Mouse (Mus musculus) bone marrow macrophage, adult 2 months (primary cell): ENCODE measurements at regions not wholly inside any gene's neighbourhood (a gene's known extent, or its start where the extent isn't known, plus 50 kb on each side); places are given as distances from the start of the nearest gene placed in this dataset.

Experiments
- H3K27ac ChIP-seq: 2 replicates; pipeline ENCODE4 v1.5.1; 2012; ENCODE audit warnings: low read depth, low read length; ENCODE audit not compliant: insufficient read depth
- H3K4me1 ChIP-seq: 2 replicates; pipeline ENCODE4 v1.6.1; 2012; ENCODE audit warnings: low read length; ENCODE audit not compliant: control insufficient read depth, insufficient read depth
- H3K4me3 ChIP-seq: 2 replicates; pipeline ENCODE4 v1.5.1; 2012; ENCODE audit warnings: mild to moderate bottlenecking, low read length, moderate library complexity; ENCODE audit not compliant: insufficient read depth
- CTCF ChIP-seq: IDR thresholded peaks from 2 replicates; pipeline ENCODE4 v1.5.1; 2012; ENCODE audit warnings: low read depth, mild to moderate bottlenecking, low read length, moderate library complexity
- POLR2A ChIP-seq: IDR thresholded peaks from 2 replicates; pipeline ENCODE4 v1.6.1; 2012; ENCODE audit warnings: mild to moderate bottlenecking, low read depth, low read length, borderline replicate concordance

DNA sequence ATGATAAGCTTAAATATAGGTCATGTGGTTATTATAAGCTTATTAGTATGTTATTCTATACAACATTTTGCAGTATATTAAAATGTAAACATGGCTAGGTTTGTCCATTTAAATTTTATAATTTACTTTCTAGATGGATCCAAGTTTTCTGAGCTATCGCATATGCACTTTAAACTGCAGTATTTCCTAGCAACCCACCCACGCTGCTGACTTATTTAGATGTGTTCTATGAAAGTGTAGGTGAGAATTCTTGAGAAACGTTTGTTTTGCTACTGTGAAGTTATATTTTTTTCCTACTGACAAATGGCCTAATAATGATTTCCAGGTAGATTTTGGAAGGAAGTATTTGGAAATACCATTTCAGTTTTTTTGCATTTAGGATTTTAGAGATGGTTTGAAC is 308.0 kb downstream of the Gbe1 start:
- no peak overlapping the region for H3K27ac ChIP-seq
- TF ChIP-seq POLR2A, result no peak
- no peak for TF ChIP-seq CTCF

DNA sequence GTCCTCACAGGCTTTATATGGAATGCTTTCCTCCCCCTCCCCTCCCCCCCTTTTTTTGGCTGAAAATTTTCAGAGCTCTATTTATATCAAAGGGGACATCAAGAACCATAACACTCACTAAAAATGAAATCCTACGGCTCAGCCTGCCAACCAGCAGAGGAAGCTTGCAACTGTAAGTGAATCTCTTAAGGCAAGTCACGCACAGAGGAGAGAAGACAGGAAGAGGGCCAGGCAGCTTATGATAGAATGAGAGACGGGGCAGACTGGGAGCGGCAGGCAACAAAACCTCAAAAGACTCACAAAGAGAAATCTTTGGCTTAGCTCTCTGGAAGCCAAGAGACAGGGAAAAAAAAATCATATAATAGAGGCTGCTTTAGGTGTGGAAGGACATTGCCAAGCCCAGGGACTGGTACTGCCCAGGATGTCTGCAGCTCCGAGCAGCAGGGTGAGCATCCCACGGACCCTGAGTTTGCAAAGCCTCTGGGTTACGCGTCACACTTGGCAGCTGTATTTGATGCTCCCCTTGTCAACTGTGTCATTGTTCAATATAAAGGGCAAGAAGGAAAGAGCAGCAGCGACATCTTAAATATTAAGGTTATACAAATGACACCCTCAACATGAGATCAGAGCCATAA is 330.0 kb downstream of the Gbe1 start:
- no peak overlapping the region for H3K4me3 ChIP-seq
- H3K4me1 ChIP-seq, result no peaks in the 10 kb centered on the region
- no peak overlapping the region for H3K27ac ChIP-seq
- TF ChIP-seq CTCF (no peak), POLR2A (no peak)

More for the DNA sequence above, 308.0 kb downstream of the Gbe1 start:
- no peaks in the 10 kb centered on the region for H3K4me1 ChIP-seq
- no peak overlapping the region for H3K4me3 ChIP-seq

DNA sequence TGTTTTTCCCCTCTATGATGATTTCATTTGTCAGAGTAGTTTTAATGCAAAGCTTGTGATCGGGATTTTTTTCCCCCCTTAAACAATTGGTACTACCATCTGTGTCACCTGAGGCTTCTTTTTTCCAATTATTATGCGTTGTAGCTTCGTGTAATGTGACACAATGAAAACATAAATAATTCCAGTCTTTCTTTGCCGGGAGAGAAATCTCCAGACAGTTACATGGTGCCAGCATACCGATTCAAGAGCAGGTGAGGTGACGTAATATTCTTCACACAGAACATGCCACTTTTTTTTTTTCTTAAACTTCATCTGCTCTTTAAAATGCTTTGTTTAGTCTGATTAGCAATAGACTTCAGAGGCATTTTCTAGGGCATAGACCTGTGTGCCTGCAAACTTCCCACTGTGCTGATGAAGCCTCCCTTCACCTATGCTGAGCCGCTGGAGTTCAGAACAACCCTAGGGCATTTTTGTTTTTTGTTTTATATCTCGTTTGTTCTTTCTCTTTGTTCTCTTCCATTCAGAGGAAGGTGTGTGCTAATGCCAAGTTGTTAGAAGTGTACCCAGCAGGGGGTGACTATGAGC is 331.0 kb downstream of the Gbe1 start:
- Histone ChIP-seq H3K27ac (no peak overlapping the region), H3K4me3 (no peak overlapping the region), H3K4me1 (no peaks in the 10 kb centered on the region)
- TF ChIP-seq CTCF, result no peak
- TF ChIP-seq POLR2A, result no peak

GRCm38 (mm10) chr16:70654429-70655081 is 340.8 kb downstream of the Gbe1 start:
- TF ChIP-seq POLR2A (no peak), CTCF (no peak)
- Histone ChIP-seq H3K4me1 (no peaks in the 10 kb centered on the region), H3K4me3 (no peak overlapping the region), H3K27ac (no peak overlapping the region)

DNA sequence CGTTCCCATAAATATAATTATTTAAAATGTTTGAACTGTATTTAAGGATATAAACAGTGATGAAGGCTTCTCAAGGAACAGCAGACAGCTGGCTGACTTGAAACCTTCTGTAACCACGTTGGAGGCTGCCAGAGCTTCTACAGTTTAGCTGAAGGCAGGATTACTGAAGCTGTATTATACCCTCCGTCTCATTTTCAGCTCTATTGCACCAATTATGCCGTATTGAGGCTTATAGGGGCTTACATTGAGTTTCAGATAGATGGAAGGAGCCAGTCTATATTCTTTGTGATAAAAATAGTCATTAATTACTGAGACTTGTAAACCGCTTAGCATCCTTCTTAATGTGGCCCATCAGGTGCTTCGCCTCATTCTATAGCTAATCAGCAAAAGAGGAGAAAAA is 376.1 kb downstream of the Gbe1 start:
- Histone ChIP-seq H3K4me3 (no peak overlapping the region), H3K27ac (no peak overlapping the region), H3K4me1 (no peaks in the 10 kb centered on the region)
- no peak for TF ChIP-seq POLR2A
- TF ChIP-seq CTCF, result no peak

- no peak overlapping the region for H3K4me3 ChIP-seq
- no peak overlapping the region for H3K27ac ChIP-seq
- no peaks in the 10 kb centered on the region for H3K4me1 ChIP-seq
- TF ChIP-seq POLR2A, result no peak
- TF ChIP-seq CTCF, result no peak
These were observed 411.1 kb downstream of the Gbe1 start for GRCm38 (mm10) chr16:70724722-70725284.

DNA sequence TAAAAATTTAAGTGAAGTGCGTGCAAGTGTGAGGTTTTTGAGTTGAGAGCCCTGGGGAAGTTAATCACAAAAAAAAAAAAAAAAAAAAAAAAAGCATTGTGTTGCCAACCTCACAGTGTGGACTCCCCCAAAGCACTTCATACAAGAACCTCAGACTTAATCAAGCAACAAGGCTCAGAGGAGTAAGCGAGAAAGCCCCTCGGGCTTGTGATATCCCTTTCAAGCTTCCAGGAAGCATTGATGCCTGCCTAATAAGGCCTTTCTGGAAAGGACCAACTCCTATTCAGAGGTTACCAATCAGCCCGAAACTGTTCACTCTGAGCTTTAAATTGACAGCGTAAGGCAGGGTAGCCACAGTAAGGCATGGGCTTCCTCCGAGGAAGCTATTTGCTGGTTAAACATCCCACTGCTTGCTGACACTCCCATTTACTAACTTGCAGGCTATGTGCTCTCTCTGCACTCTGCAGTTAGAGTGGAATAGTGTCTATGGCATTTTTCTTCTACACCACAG is 411.6 kb downstream of the Gbe1 start:
- TF ChIP-seq CTCF (no peak), POLR2A (no peak)
- Histone ChIP-seq H3K4me3 (no peak overlapping the region), H3K4me1 (no peaks in the 10 kb centered on the region), H3K27ac (no peak overlapping the region)

DNA sequence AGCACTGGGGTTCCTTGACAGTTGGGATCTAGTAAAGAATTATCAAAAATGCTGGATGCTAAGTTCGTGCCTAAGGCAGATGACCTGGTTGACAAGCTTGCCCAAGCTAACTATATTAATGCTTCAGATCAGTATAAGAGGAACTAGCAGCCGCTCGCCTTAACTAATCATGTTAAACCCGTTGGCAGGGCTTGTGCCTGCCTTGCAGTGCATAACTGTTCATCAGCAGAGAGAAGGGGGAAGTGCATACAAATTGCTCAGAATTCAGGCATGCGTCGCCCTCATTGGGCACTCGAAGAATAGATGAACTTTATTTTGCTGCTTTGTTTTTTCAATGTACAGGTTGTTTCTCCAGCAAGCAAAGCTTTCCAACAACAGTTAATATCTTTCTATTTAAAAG is 419.3 kb downstream of the Gbe1 start:
- H3K27ac ChIP-seq, result no peak overlapping the region
- TF ChIP-seq CTCF, result no peak
- no peak for TF ChIP-seq POLR2A

GRCm38 (mm10) chr16:70740046-70740445 is 426.3 kb downstream of the Gbe1 start:
- TF ChIP-seq POLR2A (no peak), CTCF (no peak)
- no peaks in the 10 kb centered on the region for H3K4me1 ChIP-seq
- H3K4me3 ChIP-seq, result no peak overlapping the region
- H3K27ac ChIP-seq, result no peak overlapping the region

More for the DNA sequence above, 419.3 kb downstream of the Gbe1 start:
- no peaks in the 10 kb centered on the region for H3K4me1 ChIP-seq
- no peak overlapping the region for H3K4me3 ChIP-seq

- H3K27ac ChIP-seq, result no peak overlapping the region
- TF ChIP-seq CTCF (no peak), POLR2A (no peak)
These were observed 440.5 kb downstream of the Gbe1 start for GRCm38 (mm10) chr16:70754228-70754627.

More at GRCm38 (mm10) chr16:70754228-70754627, 440.5 kb downstream of the Gbe1 start:
- H3K4me1 ChIP-seq, result no peaks in the 10 kb centered on the region
- H3K4me3 ChIP-seq, result no peak overlapping the region
